Mouse (Mus musculus) stomach, postnatal 0 days (tissue): ENCODE data around the gene Hectd4. TPM values are rescaled to one million over a fixed set of nuclear protein-coding genes. Genes with fewer than 3 reads are reported as not detected.
A peak's percentile ranks its signal among the peaks of the same experiment; 100 is the strongest.
"Not testable (repeated sequence)": the region's sequence is repeated elsewhere in the genome, so short reads cannot be mapped to it uniquely, and the experiment has no call there.

Source experiments
- ATAC-seq: fragments of 200-750 bp; cut with Nextera tagmentation; 2 replicates; pipeline ENCODE4 v1.8.0; 2017; ENCODE audit not compliant: low FRiP score, low TSS enrichment
- DNase-seq: peaks from one replicate; pipeline ENCODE4 v3.0.0-alpha.2; 2016; ENCODE audit warnings: low spot score
- H3K27ac ChIP-seq: fragments of 300-500 bp; sonication (generic); replicated peaks from 2 replicates; pipeline ENCODE4 v1.5.1; 2014; ENCODE audit warnings: mild to moderate bottlenecking, control low read depth
- H3K27me3 ChIP-seq: fragments of 300-500 bp; sonication (generic); 2 replicates; pipeline ENCODE4 v1.6.1; 2014; ENCODE audit warnings: low read length; ENCODE audit not compliant: control insufficient read depth, insufficient read depth
- H3K36me3 ChIP-seq: fragments of 300-500 bp; sonication (generic); 2 replicates; pipeline ENCODE4 v1.6.1; 2014; ENCODE audit warnings: low read length, mixed read lengths; ENCODE audit not compliant: control insufficient read depth, insufficient read depth
- H3K4me1 ChIP-seq: fragments of 300-500 bp; sonication (generic); replicated peaks from 2 replicates; pipeline ENCODE4 v1.6.1; 2014; ENCODE audit warnings: antibody characterized with exemption; ENCODE audit not compliant: control insufficient read depth, insufficient read depth
- H3K4me2 ChIP-seq: fragments of 300-500 bp; sonication (generic); replicated peaks from 2 replicates; pipeline ENCODE4 v1.6.1; 2014; ENCODE audit warnings: low read depth, mild to moderate bottlenecking, control low read depth, moderate library complexity
- H3K4me3 ChIP-seq: fragments of 300-500 bp; sonication (generic); 2 replicates; pipeline ENCODE4 v1.5.1; 2014; ENCODE audit warnings: low read depth, low read length, control low read depth
- H3K9ac ChIP-seq: fragments of 300-500 bp; sonication (generic); 2 replicates; pipeline ENCODE4 v1.6.1; 2014; ENCODE audit warnings: mild to moderate bottlenecking, low read length, control low read depth, mixed read lengths
- H3K9me3 ChIP-seq: fragments of 300-500 bp; sonication (generic); 2 replicates; pipeline ENCODE4 v1.6.1; 2016; ENCODE audit warnings: low read length; ENCODE audit not compliant: control insufficient read depth
- CTCF ChIP-seq: IDR thresholded peaks from 2 replicates; pipeline ENCODE4 v1.5.1; 2016; ENCODE audit warnings: antibody characterized with exemption, low read depth, mild to moderate bottlenecking, moderate library complexity
- EP300 ChIP-seq: optimal IDR thresholded peaks from 2 replicates; pipeline ENCODE3; 2016; ENCODE audit warnings: antibody characterized with exemption
- WGBS: fragments of 180-500 bp; shearing (Covaris S2); extraction: QIAGEN DNeasy Blood & Tissue Kit; methylation state at CpG from one replicate; pipeline ENCODE4 v1.1.7; 2014; 5-methylcytosine and 5-hydroxymethylcytosine counted together
- polyA plus RNA-seq: library from polyadenylated mRNA; unstranded; fragments of >200 nt; fragmentation: Nextera tagmentation; extraction: Ambion mirVana; gene quantifications from 2 replicates; pipeline ENCODE4 v1.2.1, GENCODE M21; 2015

The Hectd4 gene
- polyA plus RNA-seq, 1 experiment from 2014 or later: 1.7 TPM

DNA sequence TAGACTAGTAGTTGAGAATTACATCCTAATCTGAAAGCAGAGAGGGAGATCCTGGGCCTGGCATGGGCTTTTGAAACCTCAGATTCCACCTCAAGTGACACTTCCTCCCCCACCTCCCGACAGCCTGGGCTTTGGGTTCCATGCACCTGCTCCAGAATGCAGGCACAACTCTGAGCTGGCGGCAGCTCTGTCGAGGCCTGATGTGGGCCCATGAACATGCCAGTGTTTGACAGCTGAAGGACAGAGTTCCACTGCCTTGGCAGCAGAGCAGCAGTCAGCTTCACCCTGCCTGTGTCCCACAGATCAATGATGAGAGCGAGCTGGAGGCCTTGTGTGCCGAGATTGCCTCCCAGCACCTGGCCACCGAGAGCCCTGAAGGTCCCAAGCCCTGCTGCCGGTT lies 143.4 kb downstream of the Hectd4 start:
- Histone ChIP-seq H3K9ac (no peak overlapping the region), H3K9me3 (no peaks in the 10 kb centered on the region), H3K27ac (no peak overlapping the region), H3K4me2 (no peak overlapping the region), H3K27me3 (no peaks in the 10 kb centered on the region), H3K4me1 (no peaks in the 10 kb centered on the region), H3K36me3 (peaks cover 44% of the 10 kb centered on the region), H3K4me3 (no peak overlapping the region)
- DNase-seq (no peak), ATAC-seq (no peak)
- WGBS: 85% methylated on average over 7 of the region's 7 CpGs
- TF ChIP-seq EP300 (no peak), CTCF (no peak)

DNA sequence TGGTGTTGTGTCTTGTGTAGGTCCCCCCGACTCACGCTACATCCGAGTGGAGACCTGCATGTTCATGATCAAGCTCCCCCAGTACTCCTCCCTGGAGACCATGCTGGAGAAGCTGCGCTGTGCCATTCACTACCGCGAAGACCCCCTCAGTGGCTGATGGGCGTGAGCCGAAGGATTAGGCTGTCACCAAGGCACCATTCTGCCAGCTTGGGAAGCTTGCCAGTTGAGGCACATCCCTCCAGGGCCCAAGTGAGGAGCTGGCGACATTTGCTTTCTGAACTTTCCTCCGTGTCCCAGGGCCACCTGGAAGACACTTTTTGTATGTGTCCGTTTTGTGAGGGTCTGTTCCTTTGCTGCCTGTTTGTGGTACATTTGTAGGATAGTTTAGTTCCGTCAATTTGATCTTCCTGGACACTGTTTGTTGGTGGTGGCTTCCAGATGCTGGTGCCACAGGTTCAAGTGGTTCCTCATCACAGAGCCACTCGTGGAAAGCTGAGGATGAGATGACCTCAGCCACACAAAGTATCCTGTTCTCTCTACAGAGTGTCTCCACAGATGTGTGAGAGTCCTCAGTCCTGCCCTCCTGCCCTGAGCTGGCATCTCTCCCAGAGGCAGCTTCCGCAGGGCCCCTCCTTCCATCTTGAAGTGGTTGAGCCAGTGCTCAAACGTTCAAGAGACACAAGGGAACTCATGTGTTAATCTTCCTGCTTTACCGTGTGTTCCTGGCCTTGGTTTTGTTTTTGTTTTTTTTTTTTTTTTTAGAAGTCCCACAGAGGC lies 146.6 kb downstream of the Hectd4 start:
- 75% methylated on average over 16 of the region's 16 CpGs for WGBS

DNA sequence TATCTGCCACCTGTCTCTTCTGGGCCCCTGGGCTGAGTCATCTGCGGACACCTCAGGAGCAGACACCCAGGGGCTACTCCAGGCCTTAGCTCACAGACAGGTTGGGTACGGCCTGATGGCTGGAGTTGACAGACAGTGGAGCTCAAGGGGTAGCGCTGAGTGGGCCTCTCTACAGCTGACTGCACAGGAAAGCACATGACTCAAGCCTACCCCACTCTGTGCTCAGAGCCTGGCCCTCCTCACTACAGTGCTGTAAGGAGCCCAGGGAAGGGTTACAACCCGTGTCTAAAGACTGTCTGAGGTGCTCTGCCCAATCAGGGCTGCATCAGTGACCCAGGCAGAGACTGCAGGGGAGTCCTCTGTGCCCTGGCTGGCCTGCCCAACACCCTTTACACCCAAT lies 147.2 kb downstream of the Hectd4 start:
- Histone ChIP-seq H3K27me3 (no peaks in the 10 kb centered on the region), H3K36me3 (peaks cover 27% of the 10 kb centered on the region), H3K4me3 (no peak overlapping the region), H3K9ac (no peak overlapping the region), H3K27ac (no peak overlapping the region), H3K4me1 (no peaks in the 10 kb centered on the region), H3K9me3 (no peaks in the 10 kb centered on the region), H3K4me2 (no peak overlapping the region)
- ATAC-seq (peak; percentile 21; the same call in 1 of the 2 replicates), DNase-seq (no peak)
- 87% methylated on average over 4 of the region's 4 CpGs for WGBS
- TF ChIP-seq EP300 (no peak), CTCF (no peak)

More for the DNA sequence above, 146.6 kb downstream of the Hectd4 start:
- no peak overlapping the region for H3K4me3 ChIP-seq
- DNase-seq: no peak
- no peak overlapping the region for H3K27ac ChIP-seq
- H3K9ac ChIP-seq: no peak overlapping the region
- H3K27me3 ChIP-seq: no peaks in the 10 kb centered on the region
- TF ChIP-seq EP300 (no peak), CTCF (no peak)
- no peaks in the 10 kb centered on the region for H3K4me1 ChIP-seq
- H3K36me3 ChIP-seq: peaks cover 27% of the 10 kb centered on the region
- H3K9me3 ChIP-seq: no peaks in the 10 kb centered on the region
- ATAC-seq: no peak
- no peak overlapping the region for H3K4me2 ChIP-seq

DNA sequence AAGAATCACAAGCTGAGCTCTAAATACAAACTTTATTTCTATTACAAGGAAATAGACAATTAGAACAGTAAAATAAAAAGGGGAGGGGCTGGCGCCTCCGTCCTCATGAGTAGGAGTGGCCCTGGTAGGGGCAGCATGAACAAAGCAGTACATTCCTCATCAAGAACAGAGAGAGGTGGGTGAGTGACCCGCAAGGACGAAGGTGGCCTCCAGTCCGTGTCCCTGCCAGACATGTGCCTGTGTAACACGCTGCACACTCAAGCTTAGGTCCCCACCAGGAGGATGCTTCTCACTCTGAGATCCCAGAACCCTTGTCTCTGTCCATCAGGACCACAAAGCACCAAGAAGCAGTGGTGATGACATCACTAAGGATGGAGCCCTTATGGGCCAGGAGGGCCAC lies 151.7 kb downstream of the Hectd4 start:
- no peak overlapping the region for H3K9ac ChIP-seq
- H3K4me3 ChIP-seq: no peak overlapping the region
- WGBS: 89% methylated on average over 6 of the region's 6 CpGs
- no peak overlapping the region for H3K4me2 ChIP-seq
- TF ChIP-seq CTCF (no peak), EP300 (no peak)
- H3K27ac ChIP-seq: no peak overlapping the region
- H3K27me3 ChIP-seq: no peaks in the 10 kb centered on the region
- H3K9me3 ChIP-seq: no peaks in the 10 kb centered on the region
- DNase-seq (no peak), ATAC-seq (no peak)
- no peaks in the 10 kb centered on the region for H3K4me1 ChIP-seq
- peaks cover 33% of the 10 kb centered on the region for H3K36me3 ChIP-seq

DNA sequence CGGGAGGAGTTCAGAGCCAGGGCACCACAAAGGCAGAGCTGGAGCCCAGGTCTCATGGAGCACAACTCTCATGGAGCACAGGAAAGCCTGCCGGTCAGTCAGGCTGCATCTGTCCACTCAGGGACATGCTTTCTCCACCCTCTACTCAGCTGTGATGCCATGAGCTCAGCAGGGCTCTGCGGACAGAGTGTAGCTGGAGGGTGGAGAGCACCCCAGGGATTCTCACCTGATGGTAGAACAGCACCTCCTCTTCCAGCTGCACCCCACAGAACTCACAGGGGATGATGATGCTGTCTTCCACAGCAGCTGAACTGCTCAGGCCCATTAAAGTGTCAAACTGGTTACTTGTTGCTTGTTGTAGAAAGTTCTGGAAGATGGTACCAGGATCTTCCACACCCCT lies 154.8 kb downstream of the Hectd4 start:
- no peaks in the 10 kb centered on the region for H3K4me1 ChIP-seq
- no peak overlapping the region for H3K27ac ChIP-seq
- WGBS: 87% methylated on average over 3 of the region's 3 CpGs
- ATAC-seq (no peak), DNase-seq (no peak)
- no peak overlapping the region for H3K9ac ChIP-seq
- TF ChIP-seq CTCF: no peak
- TF ChIP-seq EP300: no peak
- H3K27me3 ChIP-seq: no peaks in the 10 kb centered on the region
- H3K4me3 ChIP-seq: no peak overlapping the region
- no peak overlapping the region for H3K4me2 ChIP-seq
- peaks cover 50% of the 10 kb centered on the region for H3K36me3 ChIP-seq
- H3K9me3 ChIP-seq: no peaks in the 10 kb centered on the region

DNA sequence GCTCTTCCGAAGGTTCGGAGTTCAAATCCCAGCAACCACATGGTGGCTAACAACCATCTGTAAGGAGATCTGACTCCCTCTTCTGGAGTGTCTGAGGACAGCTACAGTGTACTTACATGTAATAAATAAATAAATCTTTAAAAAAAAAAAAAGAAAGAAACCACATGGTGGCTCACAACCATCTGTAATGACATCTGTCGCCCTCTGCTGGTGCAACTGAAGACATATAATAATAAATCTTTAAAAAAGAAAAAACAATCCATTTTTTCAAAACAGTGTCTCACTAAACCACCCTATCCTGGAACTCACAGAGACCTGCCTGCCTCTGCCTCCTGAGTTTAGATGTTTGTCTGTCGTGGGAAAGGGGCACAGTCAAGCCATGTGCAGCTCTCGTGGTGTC lies 157.0 kb downstream of the Hectd4 start:
- H3K9ac ChIP-seq, H3K9me3 ChIP-seq, ATAC-seq, H3K27ac ChIP-seq, H3K4me2 ChIP-seq, H3K27me3 ChIP-seq, H3K4me1 ChIP-seq, H3K4me3 ChIP-seq: not testable (repeated sequence)
- peaks cover 57% of the 10 kb centered on the region for H3K36me3 ChIP-seq
- 75% methylated on average over 5 of the region's 5 CpGs for WGBS
- DNase-seq: peak; percentile 56
- TF ChIP-seq CTCF: peak; percentile 67
